Mouse (Mus musculus) stomach, embryonic 15.5 days (tissue): ENCODE measurements around the gene Vax1. TPM values are rescaled to one million over a fixed set of nuclear protein-coding genes. Genes with fewer than 3 reads are reported as not detected.

Source experiments
- ATAC-seq: fragments of 200-750 bp; cut with Nextera tagmentation; 2 replicates; pipeline ENCODE4 v1.8.0; 2017; ENCODE audit warnings: low read depth, moderate number of reproducible peaks, moderate TSS enrichment; ENCODE audit not compliant: insufficient read depth, low FRiP score
- H3K27ac ChIP-seq: fragments of 300-500 bp; sonication (generic); 2 replicates; pipeline ENCODE4 v1.5.1; 2015; ENCODE audit warnings: mild to moderate bottlenecking, inconsistent platforms
- H3K27me3 ChIP-seq: fragments of 300-500 bp; sonication (generic); replicated peaks from 2 replicates; pipeline ENCODE4 v1.6.1; 2015; ENCODE audit warnings: inconsistent platforms
- H3K36me3 ChIP-seq: fragments of 300-500 bp; sonication (generic); 2 replicates; pipeline ENCODE4 v1.6.1; 2015; ENCODE audit warnings: inconsistent platforms
- H3K4me1 ChIP-seq: fragments of 300-500 bp; sonication (generic); 2 replicates; pipeline ENCODE4 v1.6.1; 2015; ENCODE audit warnings: inconsistent platforms
- H3K4me2 ChIP-seq: fragments of 300-500 bp; sonication (generic); 2 replicates; pipeline ENCODE4 v1.6.1; 2015; ENCODE audit warnings: mild to moderate bottlenecking, inconsistent platforms
- H3K4me3 ChIP-seq: fragments of 300-500 bp; sonication (generic); replicated peaks from 2 replicates; pipeline ENCODE4 v1.5.1; 2015; ENCODE audit warnings: inconsistent platforms
- H3K9ac ChIP-seq: fragments of 300-500 bp; sonication (generic); 2 replicates; pipeline ENCODE4 v1.6.1; 2015; ENCODE audit warnings: inconsistent platforms
- H3K9me3 ChIP-seq: fragments of 300-500 bp; sonication (generic); 2 replicates; pipeline ENCODE4 v1.6.1; 2016; ENCODE audit warnings: inconsistent platforms
- WGBS: fragments of 180-500 bp; shearing (Covaris S2); methylation state at CpG from one replicate; pipeline ENCODE4 v1.1.7; 2015; 5-methylcytosine and 5-hydroxymethylcytosine counted together
- polyA plus RNA-seq: library from polyadenylated mRNA; unstranded; fragments of >200 nt; fragmentation: Nextera tagmentation; extraction: Ambion mirVana; gene quantifications from 2 replicates; pipeline ENCODE4 v1.2.1, GENCODE M21; 2015

The Vax1 gene
- polyA plus RNA-seq, 1 experiment from 2014 or later: not detected

DNA sequence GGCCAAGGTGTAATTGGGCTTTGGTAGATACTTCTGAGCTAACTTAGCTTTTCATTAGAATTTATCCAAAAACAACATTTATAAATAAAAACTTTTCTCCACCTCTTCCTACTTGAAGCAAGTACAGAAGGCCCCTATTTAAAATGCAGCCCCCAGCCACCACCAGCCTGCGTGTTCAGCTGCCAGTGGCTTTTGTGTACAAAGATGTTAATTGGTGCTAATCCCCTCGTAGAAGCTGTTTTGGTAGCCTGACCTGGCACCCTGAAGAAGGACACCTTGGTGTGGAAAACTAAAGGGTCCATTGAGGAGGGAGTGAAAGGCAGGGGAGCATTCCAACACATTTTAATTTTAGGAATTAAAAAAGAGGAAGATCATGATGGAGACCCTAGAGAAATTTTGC lies 34.9 kb downstream of the Vax1 start:
- no peak overlapping the region for H3K4me3 ChIP-seq
- H3K27ac ChIP-seq: no peak overlapping the region
- no peaks in the 10 kb centered on the region for H3K4me1 ChIP-seq
- H3K36me3 ChIP-seq: no peaks in the 10 kb centered on the region
- H3K9ac ChIP-seq: no peak overlapping the region
- no peak for ATAC-seq
- H3K27me3 ChIP-seq: no peaks in the 10 kb centered on the region
- 48% methylated on average over 2 of the region's 2 CpGs for WGBS
- H3K4me2 ChIP-seq: no peak overlapping the region
- no peaks in the 10 kb centered on the region for H3K9me3 ChIP-seq

DNA sequence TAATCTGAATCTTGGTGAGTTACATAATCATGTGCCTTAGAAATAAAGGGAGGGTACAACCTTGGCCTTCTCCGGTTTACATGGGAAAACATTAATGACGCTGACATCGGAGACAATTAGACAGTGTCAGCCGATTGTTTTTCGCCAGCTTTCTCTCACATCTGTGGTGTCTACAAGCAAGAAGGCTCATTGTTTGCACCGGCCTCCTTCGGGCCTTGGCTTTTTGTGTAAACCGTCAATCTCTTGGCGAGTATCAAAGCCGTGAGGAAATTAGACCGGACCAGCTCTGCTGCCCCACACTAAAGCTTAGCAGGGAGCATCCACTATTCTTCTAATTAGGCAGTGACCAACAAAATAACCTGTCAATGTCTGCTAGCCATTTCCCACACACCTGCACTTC lies 36.7 kb downstream of the Vax1 start:
- H3K4me3 ChIP-seq: no peak overlapping the region
- no peaks in the 10 kb centered on the region for H3K9me3 ChIP-seq
- no peaks in the 10 kb centered on the region for H3K4me1 ChIP-seq
- H3K27me3 ChIP-seq: no peaks in the 10 kb centered on the region
- H3K9ac ChIP-seq: no peak overlapping the region
- ATAC-seq: no peak
- WGBS: 58% methylated on average over 11 of the region's 11 CpGs
- no peak overlapping the region for H3K27ac ChIP-seq
- H3K4me2 ChIP-seq: no peak overlapping the region
- no peaks in the 10 kb centered on the region for H3K36me3 ChIP-seq

DNA sequence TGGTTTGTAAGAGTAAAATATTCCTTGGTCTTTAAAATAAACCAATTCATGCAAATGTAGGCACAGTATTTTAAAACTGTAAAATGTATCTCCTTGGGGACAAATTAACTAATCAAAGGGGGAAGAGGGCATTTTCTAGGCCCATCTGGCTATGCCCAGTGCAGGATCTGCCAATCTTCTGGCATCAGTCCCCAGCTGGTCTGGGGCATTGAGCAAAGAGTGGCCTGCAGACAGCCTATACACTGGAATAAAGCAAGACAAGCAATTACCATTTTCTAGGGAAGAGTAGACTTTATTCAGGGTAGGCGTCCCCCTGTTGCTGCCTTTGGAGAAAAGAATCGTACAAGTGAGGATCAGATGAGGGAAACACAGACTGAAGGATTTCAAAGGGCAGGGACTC lies 40.2 kb downstream of the Vax1 start:
- ATAC-seq: no peak
- Histone ChIP-seq H3K27ac (no peak overlapping the region), H3K9ac (no peak overlapping the region), H3K36me3 (no peaks in the 10 kb centered on the region), H3K27me3 (no peaks in the 10 kb centered on the region), H3K4me1 (no peaks in the 10 kb centered on the region), H3K4me2 (no peak overlapping the region), H3K9me3 (no peaks in the 10 kb centered on the region), H3K4me3 (no peak overlapping the region)
- WGBS: 80% methylated on average over 2 of the region's 2 CpGs

DNA sequence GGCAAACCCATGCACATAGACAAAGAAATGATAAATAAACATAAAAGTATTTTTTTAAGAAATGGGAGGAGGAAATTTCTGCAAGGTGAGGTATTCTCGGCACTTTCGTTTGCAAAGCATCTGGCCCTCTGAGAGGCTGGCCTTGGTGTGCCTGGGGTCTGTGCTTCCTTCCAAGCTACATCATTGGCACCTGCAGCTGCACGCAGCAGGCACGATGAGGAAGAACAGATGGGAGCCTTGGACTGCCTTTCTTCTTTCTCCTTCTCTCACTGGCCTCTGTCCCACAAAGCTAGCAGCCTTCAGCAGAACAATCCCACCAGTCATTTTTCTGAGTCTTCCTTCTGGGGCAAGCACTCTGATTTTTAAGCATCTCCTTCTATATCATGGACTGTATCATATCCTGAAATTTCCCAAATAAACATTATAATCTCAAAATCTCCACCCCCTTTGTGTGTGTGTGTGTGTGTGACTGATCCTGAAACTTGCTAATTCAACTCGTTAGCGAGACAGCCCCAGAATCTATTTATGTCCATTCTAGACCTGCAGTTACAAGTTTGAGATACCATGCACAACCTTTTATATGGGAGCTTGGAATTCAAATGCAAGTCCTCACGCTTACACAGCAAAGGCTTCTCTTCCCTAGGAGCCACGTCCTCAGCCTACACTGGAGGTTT lies 41.2 kb downstream of the Vax1 start:
- no peaks in the 10 kb centered on the region for H3K9me3 ChIP-seq
- H3K4me3 ChIP-seq: no peak overlapping the region

DNA sequence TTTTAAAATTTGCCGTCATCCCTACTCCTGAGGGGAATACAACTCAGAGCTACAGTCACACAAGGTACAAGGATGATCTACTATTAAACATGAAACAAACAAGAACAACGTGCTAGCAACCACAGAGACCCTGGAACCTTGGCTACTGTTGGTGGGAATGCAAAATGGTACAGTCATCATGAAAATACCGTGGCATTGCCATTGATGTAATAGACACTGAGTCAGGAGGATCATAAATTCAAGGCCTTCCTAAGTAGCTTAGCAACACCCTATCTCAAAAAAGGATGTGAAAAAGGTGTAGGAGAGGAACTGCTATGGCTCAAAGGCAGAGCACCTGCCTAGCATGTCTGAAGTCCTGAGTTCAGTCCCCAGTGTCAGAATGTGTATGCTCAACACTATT lies 42.4 kb downstream of the Vax1 start:
- Histone ChIP-seq H3K4me3 (no peak overlapping the region), H3K27me3 (no peaks in the 10 kb centered on the region), H3K9me3 (no peaks in the 10 kb centered on the region), H3K4me2 (no peak overlapping the region), H3K4me1 (no peaks in the 10 kb centered on the region), H3K36me3 (no peaks in the 10 kb centered on the region), H3K27ac (no peak overlapping the region), H3K9ac (no peak overlapping the region)
- ATAC-seq: no peak
- 88% methylated on average over 3 of the region's 3 CpGs for WGBS

More for the DNA sequence above, 41.2 kb downstream of the Vax1 start:
- no peak overlapping the region for H3K9ac ChIP-seq
- H3K36me3 ChIP-seq: no peaks in the 10 kb centered on the region
- H3K27me3 ChIP-seq: no peaks in the 10 kb centered on the region
- WGBS: 68% methylated on average over 8 of the region's 8 CpGs
- H3K4me2 ChIP-seq: no peak overlapping the region
- no peak for ATAC-seq
- no peaks in the 10 kb centered on the region for H3K4me1 ChIP-seq
- H3K27ac ChIP-seq: no peak overlapping the region

Other genes with a start within 250 kb of the Vax1 start
- 0.26 and 0.63 TPM in 2 replicates for gene Eno4, start 226.6 kb downstream of the Vax1 start, polyA plus RNA-seq
- gene Hspa12a, start 226.4 kb downstream of the Vax1 start, polyA plus RNA-seq: 5.2 and 6.0 TPM in 2 replicates
- gene Shtn1, start 94.0 kb downstream of the Vax1 start, polyA plus RNA-seq: 10.0 and 11.0 TPM in 2 replicates
- gene Kcnk18, start 49.2 kb upstream of the Vax1 start, polyA plus RNA-seq: 0.06 TPM in 1 of 2 replicates, not detected in the other
- 11.4 and 11.9 TPM in 2 replicates for gene Slc18a2, start 90.8 kb upstream of the Vax1 start, polyA plus RNA-seq
- 22.8 and 65.7 TPM in 2 replicates for gene Rps12-ps3, start 152.2 kb upstream of the Vax1 start, polyA plus RNA-seq
- 10.6 and 11.6 TPM in 2 replicates for gene Pdzd8, start 175.7 kb upstream of the Vax1 start, polyA plus RNA-seq